Mouse (Mus musculus) midbrain, embryonic 11.5 days (tissue): Measurements from ENCODE around the gene Olfr498. TPM values are rescaled to one million over a fixed set of nuclear protein-coding genes. Genes with fewer than 3 reads are reported as not detected.

Experiments used
- ATAC-seq: fragments of 200-750 bp; cut with Nextera tagmentation; 2 replicates; pipeline ENCODE4 v1.8.0; 2017; ENCODE audit warnings: moderate TSS enrichment, moderate library complexity; ENCODE audit not compliant: low FRiP score
- DNase-seq: peaks from one replicate; pipeline ENCODE4 v3.0.0; 2015; ENCODE audit warnings: low spot score; ENCODE audit errors: missing footprints
- H3K27ac ChIP-seq: fragments of 300-500 bp; sonication (generic); 2 replicates; pipeline ENCODE4 v1.5.1; 2014; ENCODE audit warnings: low read depth, low read length
- H3K27me3 ChIP-seq: fragments of 300-500 bp; sonication (generic); 2 replicates; pipeline ENCODE4 v1.6.1; 2014; ENCODE audit warnings: mild to moderate bottlenecking, low read length, moderate library complexity, mixed read lengths; ENCODE audit not compliant: control insufficient read depth, insufficient read depth
- H3K36me3 ChIP-seq: fragments of 300-500 bp; sonication (generic); 2 replicates; pipeline ENCODE4 v1.6.1; 2014; ENCODE audit warnings: mild to moderate bottlenecking, low read length, moderate library complexity, mixed read lengths; ENCODE audit not compliant: control insufficient read depth, insufficient read depth
- H3K4me1 ChIP-seq: fragments of 300-500 bp; sonication (generic); 2 replicates; pipeline ENCODE4 v1.6.1; 2014; ENCODE audit warnings: low read length; ENCODE audit not compliant: control insufficient read depth, insufficient read depth
- H3K4me2 ChIP-seq: fragments of 300-500 bp; sonication (generic); 2 replicates; pipeline ENCODE4 v1.6.1; 2014; ENCODE audit warnings: mild to moderate bottlenecking, moderate library complexity
- H3K4me3 ChIP-seq: fragments of 300-500 bp; sonication (generic); 2 replicates; pipeline ENCODE4 v1.5.1; 2014; ENCODE audit warnings: low read depth, low read length
- H3K9ac ChIP-seq: fragments of 300-500 bp; sonication (generic); 2 replicates; pipeline ENCODE4 v1.6.1; 2014; ENCODE audit warnings: low read length
- H3K9me3 ChIP-seq: fragments of 300-500 bp; sonication (generic); 2 replicates; pipeline ENCODE4 v1.6.1; 2016; ENCODE audit warnings: low read length; ENCODE audit not compliant: control insufficient read depth
- WGBS: fragments of 180-500 bp; shearing (Covaris S2); extraction: QIAGEN DNeasy Blood & Tissue Kit; methylation state at CpG from one replicate; pipeline ENCODE4 v1.1.7; 2014; 5-methylcytosine and 5-hydroxymethylcytosine counted together
- polyA plus RNA-seq: library from polyadenylated mRNA; unstranded; fragments of >200 nt; fragmentation: Nextera tagmentation; extraction: Ambion mirVana; gene quantifications from 2 replicates; pipeline ENCODE4 v1.2.1, GENCODE M21; 2014

Gene Olfr498
- polyA plus RNA-seq: not detected in 2 replicates

DNA sequence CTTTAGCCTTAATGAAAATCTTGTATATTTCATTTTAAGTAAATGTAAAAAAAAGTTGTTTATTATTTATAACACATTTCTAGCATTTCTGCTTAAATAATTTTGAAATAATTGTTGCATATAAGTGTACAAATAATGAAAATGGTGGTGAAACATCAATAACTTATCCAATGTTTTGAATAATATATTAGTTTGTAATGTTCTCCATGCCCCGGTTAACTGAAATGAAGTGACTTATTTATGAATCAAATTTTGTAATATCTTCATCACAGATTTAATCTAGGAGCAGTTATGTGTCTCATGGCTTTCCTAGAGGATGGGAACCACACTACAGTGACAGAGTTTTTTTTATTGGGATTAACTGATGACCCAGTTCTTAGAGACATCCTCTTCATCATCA, at the start of gene Olfr498:
Gene Olfr498 (plus strand): TSS at position 301 of the 400 bp plus-strand sequence.
- Histone ChIP-seq H3K27me3 (no peaks in the 10 kb centered on the region), H3K4me3 (no peak within 1 kb of the TSS), H3K27ac (no peak within 1 kb of the TSS), H3K4me2 (no peak within 1 kb of the TSS), H3K9ac (no peak within 1 kb of the TSS), H3K4me1 (no peaks in the 10 kb centered on the region), H3K9me3 (no peaks in the 10 kb centered on the region), H3K36me3 (no peaks in the 10 kb centered on the region)
- ATAC-seq (no peak), DNase-seq (no peak)
- 90% methylated on average over 1 of the region's 1 CpGs for WGBS

DNA sequence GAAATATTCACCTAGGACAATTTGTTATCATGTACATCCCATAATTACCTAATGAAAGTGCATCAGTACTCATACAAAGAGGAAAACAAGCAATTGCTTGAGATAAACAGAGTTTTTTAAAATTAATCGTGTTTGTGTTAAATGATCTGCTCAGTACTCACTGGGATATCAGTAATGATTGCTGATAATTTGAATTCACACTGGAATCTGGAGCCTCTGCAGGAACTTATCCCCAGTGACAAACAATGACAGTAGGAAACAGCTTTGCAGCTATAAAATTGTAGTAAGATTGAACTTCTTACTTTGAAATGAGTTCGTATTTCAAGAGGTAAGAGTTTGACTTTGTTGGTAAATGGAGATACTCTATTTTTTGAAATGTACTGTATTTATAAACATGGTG, 45.0 kb upstream of the Olfr498 start, which contains the start of gene Olfr497:
Gene Olfr497 (plus strand): TSS at position 301 of the 400 bp plus-strand sequence.
- DNase-seq (no peak), ATAC-seq (no peak)
- 81% methylated on average over 2 of the region's 2 CpGs for WGBS

More for the DNA sequence above, 45.0 kb upstream of the Olfr498 start, which contains the start of gene Olfr497:
- no peaks in the 10 kb centered on the region for H3K36me3 ChIP-seq
- no peak within 1 kb of the TSS for H3K4me3 ChIP-seq
- no peak within 1 kb of the TSS for H3K27ac ChIP-seq
- H3K9me3 ChIP-seq: no peaks in the 10 kb centered on the region
- no peak within 1 kb of the TSS for H3K9ac ChIP-seq
- H3K27me3 ChIP-seq: no peaks in the 10 kb centered on the region
- H3K4me1 ChIP-seq: no peaks in the 10 kb centered on the region
- no peak within 1 kb of the TSS for H3K4me2 ChIP-seq

Other genes with a start within 250 kb of the Olfr498 start
- not detected in 2 replicates for gene Olfr488, start 207.0 kb upstream of the Olfr498 start, polyA plus RNA-seq
- gene Olfr490, start 176.4 kb upstream of the Olfr498 start, polyA plus RNA-seq: not detected in 2 replicates
- gene Olfr491, start 151.9 kb upstream of the Olfr498 start, polyA plus RNA-seq: not detected in 2 replicates
- gene Olfr492, start 141.7 kb upstream of the Olfr498 start, polyA plus RNA-seq: not detected in 2 replicates
- not detected in 2 replicates for gene Olfr493, start 118.3 kb upstream of the Olfr498 start, polyA plus RNA-seq
- not detected in 2 replicates for gene Olfr494, start 100.0 kb upstream of the Olfr498 start, polyA plus RNA-seq
- not detected in 2 replicates for gene Olfr495, start 72.2 kb upstream of the Olfr498 start, polyA plus RNA-seq
- gene Olfr497, start 44.9 kb upstream of the Olfr498 start, polyA plus RNA-seq: not detected in 2 replicates
- gene Olfr502, start 59.7 kb downstream of the Olfr498 start, polyA plus RNA-seq: not detected in 2 replicates
- gene Olfr503, start 79.2 kb downstream of the Olfr498 start, polyA plus RNA-seq: not detected in 2 replicates
- not detected in 2 replicates for gene Olfr504, start 100.5 kb downstream of the Olfr498 start, polyA plus RNA-seq
- not detected in 2 replicates for gene Olfr506, start 145.5 kb downstream of the Olfr498 start, polyA plus RNA-seq
- gene Olfr507, start 156.5 kb downstream of the Olfr498 start, polyA plus RNA-seq: not detected in 2 replicates
- gene Olfr508, start 164.7 kb downstream of the Olfr498 start, polyA plus RNA-seq: not detected in 2 replicates
- gene Olfr509, start 186.6 kb downstream of the Olfr498 start, polyA plus RNA-seq: not detected in 2 replicates
- gene Olfr510, start 201.1 kb downstream of the Olfr498 start, polyA plus RNA-seq: not detected in 2 replicates
- not detected in 2 replicates for gene Olfr512, start 248.0 kb downstream of the Olfr498 start, polyA plus RNA-seq